Mouse (Mus musculus) erythroblast, embryonic 14.5 days (primary cell): ENCODE measurements around the gene Ttyh3.

ENCODE experiments used
- GATA1 ChIP-seq: IDR thresholded peaks from 2 replicates; pipeline ENCODE4 v1.6.1; 2012; ENCODE audit warnings: low read length, inconsistent platforms, mixed read lengths
- TAL1 ChIP-seq: IDR thresholded peaks from 3 replicates; pipeline ENCODE4 v1.6.1; 2012; ENCODE audit warnings: low read length, inconsistent platforms, mixed read lengths

- no peak for TF ChIP-seq GATA1
- no peak for TF ChIP-seq TAL1
Measured at GRCm38 (mm10) chr5:140581569-140581968, 67.3 kb downstream of the Ttyh3 start.
